Mouse (Mus musculus): Measurements from ENCODE around the gene C1qtnf2.
A peak's percentile ranks its signal among the peaks of the same experiment; 100 is the strongest.

DNA sequence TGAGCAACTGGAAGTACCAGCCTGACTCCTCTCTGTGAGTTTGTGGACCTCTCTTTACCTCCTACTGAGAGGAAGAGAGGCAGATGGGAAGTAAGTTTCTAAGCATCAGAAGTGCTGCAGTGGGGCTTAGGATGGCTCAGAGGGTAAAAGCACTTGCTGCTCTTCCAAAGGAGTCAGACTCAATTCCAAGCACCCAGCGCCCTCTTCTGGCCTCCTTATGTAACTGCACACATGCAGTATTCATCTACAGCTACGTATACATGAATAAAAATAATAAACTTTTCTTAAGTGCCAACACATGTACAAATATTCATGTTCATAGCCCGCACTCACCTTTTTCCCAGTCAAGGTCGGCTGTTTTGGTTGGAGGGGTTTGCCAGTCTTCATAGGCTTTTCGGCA is 49.7 kb upstream of the C1qtnf2 start:
- TF ChIP-seq CTCF (IDR thresholded peaks at IDR 0.05; ENCODE audit: low read depth) (peak; percentile 57), EP300 (optimal IDR thresholded peaks at IDR 0.05) (no peak)

Measured in stomach, postnatal 0 days (tissue).